Mouse (Mus musculus) monocyte, adult 2 months (primary cell): ENCODE measurements at regions not wholly inside any gene's neighbourhood (a gene's known extent, or its start where the extent isn't known, plus 50 kb on each side); places are given as distances from the start of the nearest gene placed in this dataset.
A peak's percentile ranks its signal among the peaks of the same experiment; 100 is the strongest.

Experiments used
- DNase-seq, 2 experiments: peaks; one replicate each; pipeline ENCODE4 v3.0.0; 2022; ENCODE audit warnings: low spot score in 2 of 2, low read depth in 1 of 2

- DNase-seq: no peak
Measured at GRCm38 (mm10) chr2:167823044-167823443, 108.8 kb upstream of the Ptpn1 start.

GRCm38 (mm10) chr2:167821186-167821585 is 110.7 kb upstream of the Ptpn1 start:
- DNase-seq: no peak

- DNase-seq: no peak
Measured at GRCm38 (mm10) chr2:167818799-167819198, 113.1 kb upstream of the Ptpn1 start.

GRCm38 (mm10) chr2:167817030-167817429 is 114.8 kb upstream of the Ptpn1 start:
- DNase-seq: no peak

- peak in 1 of 2 experiments; percentile 62 for DNase-seq
Measured at GRCm38 (mm10) chr2:167815123-167815522, 116.7 kb upstream of the Ptpn1 start.

- no peak for DNase-seq
Measured at GRCm38 (mm10) chr2:167809256-167809655, 119.6 kb upstream of the Tmem189 start.

GRCm38 (mm10) chr2:167805629-167806304 is 116.1 kb upstream of the Tmem189 start:
- DNase-seq: peak in 1 of 2 experiments; percentile 54

- DNase-seq: peak; percentile 32 to 64
Measured at GRCm38 (mm10) chr2:167804493-167805227, 115.0 kb upstream of the Tmem189 start.

GRCm38 (mm10) chr2:167802494-167802893 is 112.9 kb upstream of the Tmem189 start:
- no peak for DNase-seq

- no peak for DNase-seq
Measured at GRCm38 (mm10) chr2:167801389-167801788, 111.8 kb upstream of the Tmem189 start.

GRCm38 (mm10) chr2:167800648-167801245 is 111.1 kb upstream of the Tmem189 start:
- DNase-seq: no peak

GRCm38 (mm10) chr2:167799629-167800387 is 110.2 kb upstream of the Tmem189 start:
- DNase-seq: peak in 1 of 2 experiments; percentile 23

- no peak for DNase-seq
Measured at GRCm38 (mm10) chr2:167798969-167799513, 109.4 kb upstream of the Tmem189 start.

- DNase-seq: no peak
Measured at GRCm38 (mm10) chr2:167798076-167798782, 108.6 kb upstream of the Tmem189 start.

- DNase-seq: no peak
Measured at GRCm38 (mm10) chr2:167795491-167795890, 105.9 kb upstream of the Tmem189 start.

GRCm38 (mm10) chr2:167793916-167794315 is 104.3 kb upstream of the Tmem189 start:
- DNase-seq: no peak

- no peak for DNase-seq
Measured at GRCm38 (mm10) chr2:167792753-167793152, 103.1 kb upstream of the Tmem189 start.

GRCm38 (mm10) chr2:167792330-167792729 is 102.7 kb upstream of the Tmem189 start:
- DNase-seq: no peak

GRCm38 (mm10) chr2:167789471-167789923 is 99.9 kb upstream of the Tmem189 start:
- no peak for DNase-seq

GRCm38 (mm10) chr2:167786951-167787350 is 97.3 kb upstream of the Tmem189 start:
- no peak for DNase-seq
